Mouse (Mus musculus) adrenal gland, adult (tissue): ENCODE measurements at regions not wholly inside any gene's neighbourhood (a gene's known extent, or its start where the extent isn't known, plus 50 kb on each side); places are given as distances from the start of the nearest gene placed in this dataset.
A peak's percentile ranks its signal among the peaks of the same experiment; 100 is the strongest.

Source experiments
- DNase-seq, 2 experiments: peaks; one replicate each; pipeline ENCODE4 v3.0.0; 2022 to 2023; ENCODE audit warnings: low spot score in 1 of 2; ENCODE audit not compliant: inconsistent age in 2 of 2

DNA sequence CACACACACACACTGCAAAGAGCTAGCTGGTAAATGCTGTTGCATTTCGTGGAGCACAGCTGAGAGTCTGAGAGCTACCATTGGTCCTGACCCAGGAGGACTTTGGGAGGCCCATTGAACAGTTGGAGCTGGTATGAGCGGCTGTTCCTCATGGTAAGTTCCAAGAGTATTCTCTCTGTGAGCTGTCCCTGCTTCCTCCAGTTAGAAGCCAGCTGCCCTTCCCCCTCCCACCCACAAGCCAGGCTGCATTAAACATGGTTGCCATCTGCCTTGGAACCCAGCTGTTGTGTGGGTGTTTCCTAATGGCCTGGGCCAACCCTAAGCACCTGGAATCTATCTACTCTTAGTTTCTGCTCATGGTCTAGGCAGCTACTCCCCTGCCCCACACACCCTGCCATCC lies 174.4 kb downstream of the Cct6b start:
- DNase-seq: no peak

DNA sequence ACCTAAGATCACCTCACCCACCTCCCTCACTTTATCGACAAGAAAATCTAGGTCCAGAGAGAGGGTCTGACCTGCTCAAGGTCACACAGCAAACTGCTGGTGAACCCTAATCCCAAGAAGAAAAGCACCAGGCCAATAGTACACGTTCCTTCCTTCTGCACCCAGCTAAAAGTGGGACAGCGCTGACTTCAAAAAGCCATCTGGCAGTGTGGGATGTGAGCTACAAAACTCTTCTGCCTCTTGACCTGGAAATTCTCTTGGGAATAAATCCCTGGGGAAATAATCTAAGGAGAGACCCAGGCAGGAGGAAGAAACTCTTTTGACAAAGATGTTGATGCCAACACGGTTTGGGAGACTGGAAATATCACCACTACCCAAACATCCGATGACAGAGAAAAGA lies 175.4 kb downstream of the Cct6b start:
- no peak for DNase-seq

- DNase-seq: no peak
Observed at GRCm38 (mm10) chr11:82579841-82580415, 184.2 kb downstream of the Cct6b start.

DNA sequence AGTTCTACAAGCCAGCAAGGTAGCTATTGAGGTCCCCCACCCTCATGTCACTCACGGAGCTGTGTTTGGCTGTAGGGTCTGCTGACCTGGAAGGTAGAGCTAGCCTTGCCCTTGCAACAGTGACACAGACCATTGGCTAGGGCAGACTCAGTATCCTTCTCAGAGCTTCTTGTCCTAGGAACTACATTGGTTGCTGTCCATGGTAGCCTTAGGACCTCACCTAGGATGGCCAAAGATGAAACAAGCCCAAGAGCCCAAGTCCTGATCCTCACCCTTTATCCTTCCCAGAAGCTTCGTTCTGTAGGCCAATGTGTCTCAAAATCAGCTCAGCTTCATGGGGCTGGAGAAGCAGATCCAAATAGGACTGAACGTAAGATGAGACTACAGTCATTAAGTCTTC lies 187.3 kb downstream of the Tmem132e start:
- DNase-seq: no peak

DNA sequence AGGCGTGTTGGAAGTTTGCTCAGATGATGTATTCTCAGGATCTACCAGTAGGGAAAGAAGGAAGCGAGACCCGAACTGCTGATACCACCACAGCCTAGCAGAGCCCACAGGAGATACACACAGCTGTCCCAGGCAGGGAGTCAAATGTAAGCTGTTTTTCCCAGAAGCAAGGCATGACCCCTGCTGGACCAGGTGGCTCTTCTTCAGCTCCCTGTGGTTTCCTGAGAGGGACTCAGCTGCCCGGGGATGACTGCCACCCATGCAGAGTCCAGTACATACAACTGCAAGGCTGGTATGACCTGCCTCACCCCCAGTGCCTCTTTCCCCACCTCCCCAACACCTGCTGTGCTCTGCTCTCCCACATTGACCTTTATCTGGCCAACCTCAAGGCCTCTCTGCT lies 184.4 kb downstream of the Tmem132e start:
- no peak for DNase-seq

- no peak for DNase-seq
Observed at GRCm38 (mm10) chr11:82571525-82571924, 182.8 kb downstream of the Tmem132e start.

- no peak for DNase-seq
Observed at GRCm38 (mm10) chr11:82569819-82570218, 181.1 kb downstream of the Tmem132e start.

GRCm38 (mm10) chr11:82568219-82568676 lies 179.5 kb downstream of the Tmem132e start:
- no peak for DNase-seq

GRCm38 (mm10) chr11:82567014-82567685 lies 178.4 kb downstream of the Tmem132e start:
- DNase-seq: peak; percentile 18 to 47

- DNase-seq: peak in 1 of 2 experiments; percentile 21
Observed at GRCm38 (mm10) chr11:82566092-82566491, 177.4 kb downstream of the Tmem132e start.

DNA sequence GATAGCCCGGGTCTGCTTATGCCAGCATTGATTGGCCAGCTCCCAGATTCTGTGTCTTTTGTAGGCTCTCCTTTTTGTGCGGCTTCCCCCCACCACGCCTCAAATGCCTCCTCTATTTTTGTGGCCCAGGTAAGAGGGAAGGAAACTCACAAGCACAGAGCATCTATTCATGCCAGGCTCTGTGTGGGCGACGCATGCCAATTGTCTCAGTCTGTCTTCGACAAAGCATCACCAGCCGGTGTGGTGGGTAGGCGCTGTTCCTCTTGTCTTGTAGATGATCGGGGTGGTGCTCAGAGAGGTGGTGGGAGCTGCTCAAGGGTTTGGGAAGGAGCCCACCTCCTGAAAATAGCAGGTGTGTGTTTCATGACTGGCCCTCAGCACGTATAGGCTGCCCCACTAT lies 175.5 kb downstream of the Tmem132e start:
- no peak for DNase-seq

DNA sequence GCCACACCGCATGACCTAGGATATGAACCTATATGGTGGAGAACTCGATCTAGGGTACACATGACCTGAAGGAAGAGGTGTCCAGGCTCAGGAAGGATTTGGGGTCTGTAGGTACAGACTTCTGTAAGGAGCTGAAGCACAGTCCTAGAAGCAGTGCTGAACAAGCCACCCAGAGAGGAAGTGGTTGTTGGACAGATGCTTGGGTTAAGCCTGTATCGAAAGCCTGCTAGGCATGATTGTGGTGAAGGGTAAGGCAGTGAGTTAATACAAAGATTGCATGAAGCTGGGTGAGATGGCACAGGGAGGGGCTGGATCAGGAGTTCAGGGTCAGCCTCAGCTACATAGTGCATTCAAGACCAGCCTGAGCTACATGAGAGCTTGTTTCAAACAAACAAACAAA lies 153.3 kb downstream of the Tmem132e start:
- DNase-seq: no peak

DNA sequence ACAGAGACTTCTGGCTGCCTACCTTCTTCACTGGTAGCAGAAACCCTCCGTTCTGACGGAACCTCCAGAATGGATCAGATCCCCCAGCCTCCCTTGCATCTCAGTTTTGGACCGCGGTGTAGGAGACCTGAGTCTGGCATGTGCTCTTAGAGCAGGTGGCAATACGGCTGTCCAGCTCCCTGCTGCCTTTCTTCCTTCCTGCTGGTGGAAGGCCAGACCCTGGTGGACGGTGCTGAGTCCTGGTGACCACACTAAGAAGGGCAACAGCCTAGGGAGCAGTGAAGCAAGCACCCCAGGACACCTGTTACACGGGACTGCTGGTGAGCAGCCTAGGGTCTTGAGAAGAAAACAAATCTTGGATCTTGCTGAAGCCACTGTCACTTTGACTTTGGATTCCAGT lies 152.7 kb downstream of the Tmem132e start:
- no peak for DNase-seq

GRCm38 (mm10) chr11:82537931-82538330 lies 149.2 kb downstream of the Tmem132e start:
- DNase-seq: no peak

- DNase-seq: no peak
Observed at GRCm38 (mm10) chr11:82523200-82523802, 134.6 kb downstream of the Tmem132e start.

- no peak for DNase-seq
Observed at GRCm38 (mm10) chr11:82521383-82521782, 132.7 kb downstream of the Tmem132e start.

DNA sequence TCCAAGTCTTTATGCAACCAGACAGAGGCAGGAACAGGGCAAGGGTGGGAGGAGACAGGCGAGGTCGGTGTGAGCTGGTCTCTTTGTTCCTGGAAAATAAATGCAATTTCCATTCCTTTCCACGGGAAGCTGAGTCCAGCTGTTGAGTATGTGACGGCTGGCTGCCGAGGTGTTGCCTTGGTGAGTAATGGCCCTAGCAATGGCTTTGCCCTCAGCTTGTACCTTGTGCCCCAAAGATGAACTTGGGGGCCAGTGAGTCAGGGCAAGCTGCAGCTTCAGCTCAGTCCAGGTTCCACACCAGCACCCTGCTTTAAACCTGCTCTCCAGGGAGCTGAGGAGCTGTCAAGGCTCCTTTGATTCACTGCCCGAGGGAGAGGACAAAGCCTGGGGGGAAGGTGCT lies 130.0 kb downstream of the Tmem132e start:
- DNase-seq: no peak

DNA sequence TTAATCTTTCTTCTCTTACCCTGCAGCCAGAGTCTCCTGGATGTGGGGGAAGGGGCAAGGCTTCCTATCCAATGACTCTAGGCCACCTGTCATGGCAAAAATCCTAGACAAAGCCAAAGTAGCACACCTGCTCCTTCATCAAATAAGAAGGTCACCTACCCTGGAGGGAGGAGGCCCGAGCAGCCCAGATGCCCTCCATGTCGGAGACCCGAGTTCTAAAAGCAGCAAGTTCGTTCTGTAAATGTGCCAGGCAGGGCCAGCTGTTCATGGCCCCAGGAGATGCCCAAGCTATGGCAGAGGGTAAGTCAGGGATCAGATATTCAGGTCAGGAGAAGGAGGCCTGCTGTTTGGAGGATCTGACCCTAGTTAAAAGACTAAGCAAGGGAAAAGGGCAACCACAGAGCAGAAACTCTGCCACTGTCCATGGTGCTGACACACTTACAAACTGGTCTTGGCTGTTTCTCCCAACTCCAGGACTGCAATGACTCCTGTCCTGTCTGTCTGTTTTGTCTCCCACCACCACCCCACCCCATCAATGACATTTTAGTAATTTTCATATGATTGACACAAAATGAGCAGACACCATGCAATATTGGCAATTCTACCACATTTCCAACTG lies 125.9 kb downstream of the Tmem132e start:
- peak in 1 of 2 experiments; percentile 49 for DNase-seq

GRCm38 (mm10) chr11:82508564-82508963 lies 119.9 kb downstream of the Tmem132e start:
- no peak for DNase-seq
